Mouse (Mus musculus) testis, adult 2 months (tissue): ENCODE results near the gene Casp9.

Experiments used
- CTCF ChIP-seq: fragments of 200-500 bp; IDR thresholded peaks from 2 replicates; pipeline ENCODE4 v1.5.1; 2012; ENCODE audit warnings: low read depth, mild to moderate bottlenecking, inconsistent platforms, low read length, moderate library complexity; ENCODE audit not compliant: control insufficient read depth, insufficient read depth, insufficient replicate concordance
- POLR2A ChIP-seq: fragments of 200-500 bp; IDR thresholded peaks from 2 replicates; pipeline ENCODE4 v1.6.1; 2012; ENCODE audit warnings: low read depth, mild to moderate bottlenecking, inconsistent platforms, low read length, moderate library complexity; ENCODE audit not compliant: control insufficient read depth

- TF ChIP-seq CTCF = no peak
- no peak for TF ChIP-seq POLR2A
These were observed 40.5 kb downstream of the Casp9 start for GRCm38 (mm10) chr4:141833911-141834310.
